Mouse (Mus musculus) thymus, postnatal 14 days (tissue): ENCODE measurements at regions not wholly inside any gene's neighbourhood (a gene's known extent, or its start where the extent isn't known, plus 50 kb on each side); places are given as distances from the start of the nearest gene placed in this dataset.

Source experiments
- DNase-seq: peaks from one replicate; pipeline ENCODE4 v3.0.0; 2021

DNA sequence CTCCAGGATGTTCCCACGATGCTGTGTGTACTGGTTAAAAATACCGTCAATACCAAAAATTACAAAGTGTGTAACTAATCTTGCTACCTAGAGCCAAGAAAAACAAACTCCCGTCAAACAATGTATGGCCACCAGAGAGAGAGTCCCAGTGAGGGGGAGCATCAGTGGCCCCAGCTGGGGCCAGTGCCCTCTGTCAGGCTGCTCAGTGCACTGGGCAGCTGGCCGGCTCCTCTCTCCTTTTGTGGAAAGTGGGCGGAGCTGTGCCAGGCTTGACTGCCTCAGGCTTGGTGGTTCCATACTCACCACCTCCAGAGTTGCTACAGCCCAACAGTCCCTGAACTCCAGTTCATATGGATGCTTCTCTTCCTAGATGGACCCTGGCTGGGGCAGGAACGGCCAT, 53.8 kb upstream of the Sept5 start:
- DNase-seq: no peak

DNA sequence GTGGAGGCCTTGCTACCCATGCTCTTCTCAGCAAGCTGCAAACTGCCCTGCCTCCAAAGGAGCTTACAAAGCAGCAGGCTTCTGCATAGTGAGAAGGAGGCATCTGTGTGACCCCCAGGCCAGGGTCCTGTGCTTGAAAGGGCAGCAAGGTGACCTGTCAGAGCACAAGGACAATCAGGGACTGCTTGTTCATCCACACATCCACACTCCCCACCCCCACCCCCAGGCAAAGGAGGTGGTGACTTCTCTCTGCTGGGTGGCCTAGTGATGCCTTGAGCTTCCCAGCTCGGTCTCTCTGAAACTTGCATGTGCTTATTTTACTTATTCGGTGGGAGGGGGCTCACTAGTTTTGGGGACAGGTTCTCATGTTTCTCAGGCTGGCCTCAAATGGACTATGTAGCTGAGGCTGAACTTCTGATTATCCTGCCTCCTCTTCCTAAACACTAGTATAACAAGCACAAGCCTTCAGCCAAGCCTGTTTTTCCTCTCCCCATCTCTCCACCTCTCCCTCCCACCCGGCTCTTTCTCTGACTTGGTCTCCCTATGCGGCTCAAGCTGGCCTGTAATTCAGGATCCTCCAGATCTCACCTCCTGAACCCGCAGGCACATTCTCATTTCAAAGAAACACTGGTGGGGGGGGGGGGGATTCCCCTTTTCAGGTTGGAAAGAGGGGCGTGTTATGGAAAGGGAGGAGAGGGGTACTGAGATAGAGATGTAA, 56.4 kb upstream of the Sept5 start:
- no peak for DNase-seq

DNA sequence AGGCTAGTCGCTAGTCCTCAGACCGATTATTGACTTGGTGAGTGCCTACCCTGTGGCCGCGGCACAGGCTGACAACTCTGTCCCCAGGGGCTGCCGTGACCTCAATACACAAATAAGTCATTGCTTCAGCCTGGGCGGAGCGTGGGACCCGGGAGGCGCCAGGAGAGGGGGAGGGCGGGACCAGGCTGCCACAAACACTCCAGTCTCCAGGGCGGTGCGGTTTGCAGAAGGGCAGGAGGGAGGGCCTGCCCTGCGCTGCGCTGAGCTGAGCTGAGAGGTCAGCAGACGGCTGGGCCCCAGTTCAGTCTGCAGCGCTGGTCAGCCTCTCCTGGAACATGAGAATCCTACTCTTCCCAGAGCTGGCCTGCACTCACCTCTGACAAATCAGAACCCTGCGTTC, 57.2 kb upstream of the Sept5 start:
- DNase-seq: peak; percentile 32

DNA sequence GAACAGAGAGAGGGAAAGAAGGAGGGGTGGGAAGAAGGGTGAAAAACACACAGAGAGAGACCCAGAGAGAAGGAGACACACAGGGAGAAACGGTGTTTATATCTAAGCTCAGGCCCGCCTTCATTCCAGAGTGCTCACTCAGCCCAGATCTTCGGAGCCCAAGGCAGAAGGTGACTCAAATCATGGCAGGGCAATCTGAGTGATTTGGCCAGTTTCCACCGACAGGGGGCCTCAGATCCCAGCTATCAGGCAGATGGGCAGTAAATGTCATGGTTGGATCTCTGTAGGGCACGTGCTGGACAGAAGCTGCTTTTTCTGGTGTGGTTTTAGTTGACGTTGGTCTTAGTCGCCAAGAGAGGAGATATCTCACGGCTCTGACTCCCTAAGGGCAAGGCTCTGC, 57.6 kb upstream of the Sept5 start:
- peak; percentile 37 for DNase-seq

DNA sequence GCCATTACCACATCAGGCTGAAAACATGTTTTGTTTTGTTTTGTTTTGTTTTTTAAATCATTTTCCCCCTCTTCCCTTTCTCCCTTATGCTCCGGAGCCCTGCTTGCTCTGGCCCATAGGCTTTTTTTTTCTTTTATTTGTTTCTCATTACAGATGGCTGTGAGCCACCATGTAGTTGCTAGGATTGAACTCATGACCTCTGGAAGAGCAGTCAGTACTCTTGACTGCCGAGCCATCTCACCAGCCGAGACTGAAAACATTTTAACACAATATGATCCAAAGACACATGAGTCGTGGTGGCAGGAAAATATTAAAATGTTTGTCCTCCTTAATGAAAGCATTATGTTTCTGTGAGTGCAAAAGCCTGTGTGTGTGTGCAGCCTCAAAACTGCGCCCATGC, 65.8 kb upstream of the Sept5 start:
- no peak for DNase-seq

DNA sequence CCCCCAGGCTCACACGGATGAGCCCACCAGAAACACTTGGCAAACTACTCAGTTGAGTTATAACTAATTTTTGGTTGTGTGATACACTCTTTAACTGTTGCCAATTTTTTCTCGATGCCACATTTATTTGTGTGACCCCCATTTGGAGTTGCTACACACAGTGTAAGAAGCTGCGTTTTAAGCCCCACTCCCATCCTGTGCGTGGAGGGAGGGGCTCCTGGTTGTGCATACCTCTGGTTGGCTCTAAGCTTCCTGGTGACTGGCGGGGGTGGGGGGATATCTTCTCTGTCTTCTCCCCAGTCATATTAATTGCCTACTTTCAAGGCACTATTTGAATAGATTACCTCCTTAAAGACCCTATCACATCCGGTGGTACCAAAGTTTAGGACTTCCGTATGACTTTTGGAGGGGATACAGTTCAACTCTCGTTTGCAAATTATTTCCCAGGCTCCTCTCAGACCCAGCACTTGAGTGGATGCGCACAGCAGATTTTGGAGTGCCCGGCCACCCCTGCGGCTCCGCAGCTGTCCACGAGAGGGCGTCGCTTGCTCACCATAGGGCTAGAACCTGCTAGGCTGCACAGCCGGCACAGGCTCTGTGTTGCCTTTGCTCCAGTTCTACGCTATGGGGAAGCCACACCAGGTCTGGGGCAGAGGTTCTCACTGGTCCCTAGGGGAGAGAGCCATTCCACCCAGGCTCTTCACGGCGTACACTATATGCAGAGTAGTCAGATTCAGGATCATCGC, 66.5 kb upstream of the Sept5 start:
- DNase-seq: peak; percentile 87

DNA sequence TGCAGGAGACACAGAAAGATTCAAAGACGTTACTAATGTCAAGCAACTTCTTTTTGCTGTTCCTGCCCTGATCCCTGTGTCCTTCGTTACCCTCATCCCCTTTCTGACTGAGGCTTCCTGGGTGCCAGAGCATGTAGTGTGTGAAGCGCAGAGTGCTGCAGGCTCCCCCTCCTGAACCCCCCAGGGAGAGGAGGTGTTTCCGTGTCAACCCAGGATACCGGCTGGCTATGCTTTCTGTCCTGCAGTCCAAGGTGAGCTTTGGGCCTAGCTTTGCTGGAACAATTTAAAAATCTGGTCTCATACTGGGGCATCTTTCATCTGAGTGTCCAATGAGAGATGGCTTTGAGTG, 67.0 kb upstream of the Sept5 start:
- no peak for DNase-seq

DNA sequence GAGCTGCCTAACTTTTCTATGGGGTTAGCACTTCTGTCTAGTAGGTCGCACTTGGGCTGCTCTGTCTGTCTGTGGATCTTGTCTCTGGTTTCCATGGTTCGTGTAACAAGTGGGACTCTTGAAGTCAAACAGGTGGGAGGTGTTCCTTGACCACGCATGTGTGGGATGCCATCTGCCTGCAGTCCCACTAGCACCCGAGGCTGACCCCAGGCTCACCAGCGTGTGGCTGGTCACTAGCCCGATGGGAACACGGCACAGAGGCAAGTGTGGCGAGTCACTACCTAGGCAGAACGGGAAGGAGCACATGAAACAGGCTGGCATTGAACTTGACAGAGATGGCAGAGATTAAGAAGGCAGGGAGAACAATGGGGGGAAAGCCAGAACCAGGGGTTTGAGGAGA, 72.5 kb upstream of the Cldn5 start:
- DNase-seq: no peak

DNA sequence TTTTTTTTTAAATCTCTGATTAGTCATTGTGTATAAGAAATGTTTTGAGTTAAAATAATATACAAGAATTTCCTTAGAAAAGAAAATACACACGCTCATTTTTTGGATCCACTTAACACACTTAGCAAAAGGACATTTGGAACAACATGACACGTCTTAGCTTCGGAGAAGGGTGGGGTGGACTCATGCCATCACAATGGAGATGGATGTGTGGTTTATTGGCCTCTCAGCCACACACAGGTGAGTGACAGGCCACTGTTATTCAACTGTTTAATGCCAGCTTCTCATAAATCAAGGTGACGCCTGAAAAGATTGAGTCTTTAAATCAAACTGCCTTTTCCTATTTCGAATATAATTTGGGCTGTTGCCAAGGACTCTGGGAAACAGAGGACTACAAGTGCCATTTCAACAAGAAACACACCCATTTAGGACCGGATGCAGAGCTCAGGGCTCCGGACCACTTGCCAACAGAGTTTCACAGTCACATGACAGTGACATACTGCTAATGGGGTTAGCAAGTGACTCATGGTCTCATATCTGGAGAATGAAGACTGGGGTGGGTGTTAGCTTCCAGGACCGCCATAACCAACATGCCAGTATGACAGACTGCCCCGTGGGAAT, 71.5 kb upstream of the Cldn5 start:
- DNase-seq: no peak

DNA sequence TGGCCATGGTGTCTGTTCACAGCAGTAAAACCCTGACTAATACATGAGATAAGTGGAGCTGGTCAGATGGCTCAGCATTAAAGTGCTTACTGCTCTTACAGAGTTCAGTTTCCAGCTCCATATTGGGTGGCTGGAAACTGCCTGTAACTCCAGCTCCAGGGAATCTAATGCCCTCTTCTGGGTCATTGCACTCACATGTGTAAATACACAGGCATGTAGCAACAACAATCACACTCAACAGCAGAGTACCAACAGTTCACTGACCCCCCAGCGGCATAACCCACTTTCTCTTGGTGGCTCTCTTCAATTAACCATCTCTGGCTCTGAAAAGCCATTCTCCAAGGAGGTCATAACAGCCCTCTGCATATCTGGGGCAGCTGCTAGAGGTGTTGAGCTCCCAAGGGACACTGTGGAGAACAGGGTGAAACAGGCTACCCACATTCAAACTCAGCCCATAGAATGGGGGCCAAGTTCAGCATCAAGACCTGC, 65.0 kb upstream of the Cldn5 start:
- no peak for DNase-seq

DNA sequence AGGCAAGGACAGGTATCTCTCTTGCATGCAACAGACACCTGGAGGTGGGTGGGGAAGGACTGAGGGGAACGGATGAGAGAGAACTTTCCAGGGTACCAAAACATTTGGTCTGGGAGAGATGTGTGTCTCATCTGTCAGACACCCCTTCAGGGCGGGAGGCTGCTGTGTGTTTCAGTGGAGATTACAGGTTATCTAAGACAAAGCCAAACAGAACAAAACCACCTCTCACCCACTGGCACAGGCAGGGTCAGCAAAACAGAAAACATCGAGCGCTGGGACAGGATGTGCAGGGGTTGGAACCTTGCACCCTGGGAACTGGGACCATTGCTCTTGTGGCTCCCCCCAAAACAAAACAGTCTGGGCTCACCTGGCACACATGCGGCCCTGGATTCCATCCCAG, 63.6 kb upstream of the Cldn5 start:
- no peak for DNase-seq

DNA sequence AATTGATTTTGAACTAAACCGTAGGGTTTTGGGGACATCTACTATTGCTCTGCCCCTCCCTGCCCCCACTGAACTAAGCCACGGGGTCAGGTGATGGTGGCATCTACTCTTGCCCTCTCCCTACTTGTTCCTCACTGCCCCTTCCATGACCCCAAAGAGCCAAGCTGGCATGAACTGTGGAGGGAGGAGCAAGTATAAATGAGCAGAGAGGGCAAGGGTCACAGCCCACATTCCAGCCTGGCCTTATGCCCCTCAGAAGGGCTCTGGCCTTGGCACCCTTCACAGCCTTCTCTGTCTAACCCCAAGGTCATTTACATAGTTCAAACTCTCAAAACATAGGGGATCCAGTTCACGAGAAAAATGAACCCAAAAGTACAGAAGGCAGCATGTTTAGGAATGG, 61.3 kb upstream of the Cldn5 start:
- no peak for DNase-seq

DNA sequence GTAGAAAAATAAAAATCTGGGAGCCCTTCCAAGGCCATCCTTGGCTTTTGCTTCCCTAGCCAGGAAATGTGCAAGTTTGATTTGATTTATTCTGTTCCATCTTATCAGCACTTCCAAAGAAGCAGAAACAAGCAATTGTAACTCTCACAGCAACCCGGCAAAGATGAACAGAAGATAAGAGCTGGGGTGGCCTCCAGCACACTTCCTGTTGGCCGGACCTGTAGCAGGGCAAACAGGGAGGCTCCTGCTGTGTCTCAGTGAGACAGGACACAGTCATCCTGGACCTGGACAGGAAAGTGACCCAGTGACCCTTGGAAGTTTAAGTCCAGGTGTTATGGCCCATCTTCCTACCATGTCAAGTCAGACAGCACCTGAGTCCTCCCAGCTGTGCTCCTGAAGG, 58.6 kb upstream of the Cldn5 start:
- no peak for DNase-seq

DNA sequence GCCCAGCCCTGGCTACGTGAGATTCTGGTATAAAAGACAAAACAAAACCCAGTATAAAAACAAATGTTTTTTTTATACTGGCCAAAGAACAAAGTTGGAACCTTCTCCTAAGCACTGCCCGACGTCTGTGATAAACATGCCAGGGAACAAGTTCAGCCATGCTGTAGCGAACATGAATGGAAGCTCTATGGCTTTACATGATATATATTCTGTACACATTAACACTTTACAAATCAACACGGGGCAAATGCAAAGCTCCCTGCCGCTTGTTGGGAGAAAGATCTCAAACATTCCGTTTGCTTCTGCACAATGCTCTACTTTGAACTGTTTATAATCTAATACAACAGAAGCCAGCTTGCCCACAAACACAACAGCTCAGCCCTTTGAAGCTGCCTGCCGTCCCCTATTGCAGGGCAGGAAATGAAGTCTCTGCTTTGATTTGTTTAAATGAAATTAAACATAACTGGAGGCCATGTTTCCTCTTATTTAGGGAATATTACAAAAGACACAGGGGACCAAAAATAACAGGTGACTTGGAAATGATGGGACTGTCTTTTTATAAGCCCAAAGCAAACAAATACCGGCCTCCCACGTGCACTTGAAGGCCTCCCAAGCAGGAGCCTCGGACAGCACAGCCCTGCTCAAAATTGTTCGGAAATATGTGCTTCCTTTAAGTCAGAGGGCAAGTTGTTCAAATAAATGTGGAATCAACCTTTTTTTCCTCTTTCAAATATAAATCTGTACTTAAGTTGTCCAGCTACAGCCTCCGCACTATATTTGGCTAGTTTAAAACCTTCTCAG, 56.0 kb upstream of the Cldn5 start:
- no peak for DNase-seq

DNA sequence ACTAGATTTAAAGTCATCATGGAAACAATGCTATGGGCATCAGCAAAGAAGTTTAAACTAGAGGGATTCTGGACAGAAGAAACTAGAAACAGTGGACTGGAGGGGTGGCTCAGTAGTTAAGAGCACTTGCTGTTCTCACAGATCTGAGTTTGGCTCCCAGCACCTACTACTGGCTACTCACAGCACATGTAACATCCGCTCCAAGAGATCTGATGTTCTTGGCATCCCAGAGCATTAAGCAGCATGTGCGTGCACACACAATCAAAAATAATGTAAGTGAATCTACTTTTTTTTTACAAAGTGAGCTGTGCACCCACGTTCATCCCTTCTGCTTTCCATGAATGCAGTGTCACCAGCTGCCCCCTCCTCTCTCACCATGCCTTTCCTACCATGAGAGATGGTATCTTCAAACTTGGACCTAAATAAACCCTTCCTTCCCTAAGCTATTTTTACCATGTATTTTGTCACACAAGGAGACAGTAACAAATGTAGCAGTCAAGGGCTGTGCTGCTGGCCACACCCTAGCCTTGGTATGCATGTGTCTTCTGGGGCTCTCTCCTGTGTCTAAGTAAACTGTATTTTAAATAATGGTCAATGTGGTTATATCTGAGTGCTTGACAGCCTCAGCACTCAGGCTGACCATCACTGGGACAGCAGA, 53.3 kb upstream of the Cldn5 start:
- no peak for DNase-seq

DNA sequence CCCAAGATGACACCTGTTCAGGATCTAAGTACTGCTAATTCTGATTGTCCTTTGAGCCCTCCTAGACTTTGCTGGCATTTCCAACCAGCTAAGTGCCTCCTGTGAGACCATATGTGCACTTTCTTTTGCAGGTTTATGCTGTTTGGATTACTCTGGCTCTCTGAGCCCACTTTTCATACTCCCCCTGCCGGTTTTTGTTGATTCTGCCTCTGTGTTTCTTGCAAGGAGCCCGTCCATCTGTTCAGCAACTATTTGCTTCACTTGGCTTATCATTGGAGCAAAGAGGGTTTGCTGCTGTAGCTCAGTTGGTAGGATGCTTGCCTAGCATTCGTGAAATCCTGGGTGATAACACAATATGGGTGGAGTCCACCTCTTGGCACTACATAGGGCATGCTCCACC, 52.8 kb upstream of the Cldn5 start:
- no peak for DNase-seq

DNA sequence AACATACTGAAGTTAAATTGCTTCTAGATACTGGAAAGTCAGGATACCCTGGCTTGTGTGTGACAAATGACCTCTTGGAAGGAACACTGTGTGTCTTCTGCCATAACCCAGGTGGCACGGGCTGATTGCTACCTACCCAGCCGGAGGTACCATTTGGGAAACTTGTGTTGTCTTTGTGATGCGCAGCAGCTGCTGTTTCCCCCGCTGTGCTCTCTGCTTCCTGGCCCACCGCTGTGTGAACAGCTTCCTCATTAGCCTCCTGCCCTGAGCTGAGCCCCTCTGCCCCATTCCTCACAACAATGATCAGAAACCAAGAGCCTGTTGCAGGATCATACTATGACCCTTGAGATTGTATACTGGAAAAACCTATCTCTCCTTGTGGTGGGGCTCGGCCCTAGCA, 51.9 kb upstream of the Cldn5 start:
- DNase-seq: no peak
